Mouse (Mus musculus) monocyte, adult 5-6 weeks (primary cell): ENCODE measurements around the gene Gtse1. TPM values are rescaled to one million over a fixed set of nuclear protein-coding genes. Genes with fewer than 3 reads are reported as not detected.

Source experiments
- ATAC-seq: fragments of 153-309, 156-312 bp; replicated peaks from 2 replicates; pipeline ENCODE4 v1.8.0; 2017; ENCODE audit warnings: mild to moderate bottlenecking; ENCODE audit not compliant: low TSS enrichment, insufficient number of reproducible peaks, severe bottlenecking, poor library complexity, low FRiP score
- total RNA-seq: library from RNA; stranded (forward); fragments of 200-1000, 200-491, 200-594 nt; gene quantifications from 3 replicates; pipeline ENCODE4 v1.2.3, GENCODE M21; 2017

Gene Gtse1
- total RNA-seq, 1 experiment from 2014 or later: not detected

DNA sequence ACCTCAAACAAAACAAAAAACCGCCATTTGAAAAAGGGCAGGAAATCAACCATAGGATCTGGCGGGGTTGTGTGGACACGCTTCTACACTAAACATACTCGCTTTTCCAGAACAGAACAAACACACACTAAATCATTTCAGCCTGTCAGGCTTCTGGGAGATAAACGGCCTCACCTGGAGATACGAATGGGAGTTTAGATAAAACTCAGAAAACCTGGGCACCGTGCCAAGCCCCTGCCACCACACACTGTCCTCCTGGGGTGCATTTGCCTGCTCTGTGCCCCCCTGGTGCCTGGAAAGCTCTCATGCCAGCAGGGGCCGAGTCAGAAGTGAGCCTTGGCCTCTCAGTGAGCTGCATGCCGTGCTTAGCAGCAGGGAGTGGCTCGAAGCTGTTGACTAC, 50.4 kb downstream of the Gtse1 start:
- ATAC-seq: no peak

DNA sequence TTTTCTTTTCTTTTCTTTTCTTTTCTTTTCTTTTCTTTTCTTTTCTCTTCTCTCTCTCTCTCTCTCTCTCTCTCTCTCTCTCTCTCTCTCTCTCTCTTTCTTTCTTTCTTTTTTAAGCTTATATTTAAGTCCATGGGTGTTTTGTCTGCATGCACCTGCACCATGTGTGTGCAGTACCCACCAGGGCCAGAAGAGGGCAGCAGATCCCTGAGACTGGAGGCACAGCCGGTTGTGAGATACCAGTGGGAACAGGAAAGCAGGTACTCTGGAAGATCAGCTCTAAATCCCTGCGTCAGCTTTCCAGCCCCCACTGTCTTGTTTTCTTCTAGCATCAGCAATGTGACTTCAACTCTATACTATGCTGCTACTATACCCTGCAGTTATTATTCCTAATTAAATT, 54.1 kb downstream of the Gtse1 start:
- ATAC-seq: no peak

DNA sequence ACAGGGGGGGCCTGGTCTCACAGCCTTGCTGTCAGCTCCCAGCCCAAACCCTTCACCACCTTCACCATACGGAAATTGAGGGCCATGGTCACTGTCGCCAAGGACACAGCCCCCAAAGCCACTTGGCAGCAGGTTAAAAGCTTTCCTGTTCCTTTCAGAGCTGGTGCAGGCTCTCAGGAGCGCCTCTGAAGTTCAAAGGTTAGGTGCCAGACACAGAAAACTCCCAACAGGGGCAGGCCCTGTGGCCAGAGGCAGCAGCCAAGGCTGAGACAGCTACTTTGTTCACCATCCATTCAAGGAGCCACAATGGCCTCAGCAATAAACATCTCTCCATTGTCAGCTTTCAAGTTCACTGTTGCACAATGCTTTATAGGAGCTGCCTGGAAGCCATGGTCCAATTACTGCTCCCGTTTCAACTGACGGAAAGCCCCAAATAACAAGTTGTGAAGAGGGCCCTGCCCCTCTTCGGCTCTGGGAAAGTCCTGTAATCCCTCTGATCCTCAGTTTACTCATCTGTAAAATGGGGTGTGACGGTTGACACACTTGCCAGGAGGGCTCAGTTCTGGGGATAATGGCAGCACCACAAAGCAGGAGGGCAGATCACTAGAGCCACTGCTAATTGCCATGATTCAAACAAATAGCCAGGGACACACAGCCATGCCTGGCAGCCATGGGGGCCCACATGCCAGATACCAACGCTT, 59.8 kb downstream of the Gtse1 start:
- no peak for ATAC-seq

DNA sequence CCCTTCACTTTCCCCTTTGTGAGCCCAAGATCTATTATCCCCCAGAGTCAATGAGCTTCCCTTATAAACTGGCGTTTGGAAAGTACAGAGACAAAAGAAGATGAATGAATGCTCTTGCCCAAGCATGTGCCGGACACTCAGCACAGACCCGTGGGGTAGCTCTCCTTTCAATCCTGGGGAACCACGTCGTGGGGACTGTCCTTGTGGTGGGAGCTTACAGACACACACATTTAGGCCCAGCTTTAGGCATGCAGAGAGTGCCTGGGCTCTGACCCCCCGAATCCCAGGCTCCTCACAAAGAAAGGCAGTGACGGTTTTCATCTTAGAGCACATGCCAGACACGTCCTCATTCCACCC, 60.3 kb downstream of the Gtse1 start:
- ATAC-seq: no peak

DNA sequence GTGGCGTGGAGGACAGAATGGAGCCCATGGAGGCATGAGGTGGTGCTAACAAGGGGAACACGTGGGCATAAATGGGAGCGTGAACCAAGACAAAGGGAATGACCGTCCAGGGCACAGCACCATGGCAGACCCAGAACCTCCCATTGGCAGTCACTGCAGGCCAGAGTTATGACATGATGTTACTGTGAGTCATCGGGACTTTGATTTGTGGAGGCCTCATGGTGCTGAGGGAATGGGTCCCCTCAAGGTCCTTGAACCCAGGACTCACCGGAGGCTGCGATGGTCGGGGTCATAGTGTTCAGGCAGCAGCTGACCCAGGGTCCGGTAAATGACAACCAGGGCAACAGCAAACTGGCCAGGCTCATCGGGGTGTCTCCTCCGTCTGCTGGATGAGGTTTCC, 62.3 kb downstream of the Gtse1 start:
- no peak for ATAC-seq

Other genes with a start within 250 kb of the Gtse1 start
- gene Ppara, start 124.8 kb upstream of the Gtse1 start, total RNA-seq: not detected in 3 replicates
- 13.2 to 15.6 TPM (median 14.4 TPM) in 3 replicates for gene Cdpf1, start 48.0 kb upstream of the Gtse1 start, total RNA-seq
- gene Pkdrej, start 38.0 kb upstream of the Gtse1 start, total RNA-seq: not detected in 3 replicates
- 6.7 to 8.5 TPM (median 7.5 TPM) in 3 replicates for gene Ttc38, start 27.4 kb upstream of the Gtse1 start, total RNA-seq
- gene Trmu, start 19.6 kb downstream of the Gtse1 start, total RNA-seq: 13.9 to 27.9 TPM (median 21.2 TPM) in 3 replicates
- gene Celsr1, start 174.0 kb downstream of the Gtse1 start, total RNA-seq: 0.11 to 2.1 TPM (median 0.76 TPM) in 3 replicates
- 112 to 191 TPM (median 137 TPM) in 3 replicates for gene Gramd4, start 197.9 kb downstream of the Gtse1 start, total RNA-seq